Mouse (Mus musculus) ES-E14 (cell line): ENCODE measurements around the gene Prkar1a. TPM values are rescaled to one million over a fixed set of nuclear protein-coding genes. Genes with fewer than 3 reads are reported as not detected.

ENCODE experiments used
- DNase-seq: peaks from one replicate; pipeline ENCODE4 v3.0.0-alpha.2; 2013; ENCODE audit warnings: low read depth, low spot score
- H3K27ac ChIP-seq: 2 replicates; pipeline ENCODE4 v1.5.1; 2012; ENCODE audit warnings: low read depth, mild to moderate bottlenecking, low read length, moderate library complexity, mixed read lengths; ENCODE audit not compliant: poor library complexity, insufficient read depth, severe bottlenecking
- H3K36me3 ChIP-seq: 2 replicates; pipeline ENCODE4 v1.6.1; 2012; ENCODE audit warnings: mild to moderate bottlenecking, low read length, moderate library complexity, mixed read lengths; ENCODE audit not compliant: control insufficient read depth, poor library complexity, insufficient read depth, severe bottlenecking
- H3K4me1 ChIP-seq, 2 experiments: fragments of 150-350 bp in 1 of 2; sonication (generic) in 1 of 2; 2 replicates each; pipeline ENCODE4 v1.6.1; 2012; ENCODE audit warnings: low read length in 2 of 2, mild to moderate bottlenecking in 1 of 2, mixed read lengths in 1 of 2; ENCODE audit not compliant: control insufficient read depth in 2 of 2, insufficient read depth in 2 of 2, poor library complexity in 1 of 2
- H3K4me3 ChIP-seq, 2 experiments: fragments of 150-350 bp in 1 of 2; sonication (generic) in 1 of 2; 2 replicates each; pipeline ENCODE4 v1.5.1; 2012; ENCODE audit warnings: low read length in 2 of 2, low read depth in 1 of 2, mild to moderate bottlenecking in 1 of 2, mixed read lengths in 1 of 2; ENCODE audit not compliant: insufficient read depth in 1 of 2, poor library complexity in 1 of 2, severe bottlenecking in 1 of 2
- H3K9ac ChIP-seq: 2 replicates; pipeline ENCODE4 v1.6.1; 2012; ENCODE audit warnings: low read depth, mild to moderate bottlenecking, low read length, mixed read lengths; ENCODE audit not compliant: poor library complexity, insufficient read depth, severe bottlenecking
- H3K9me3 ChIP-seq: fragments of 150-350 bp; sonication (generic); 2 replicates; pipeline ENCODE4 v1.6.1; 2012; ENCODE audit warnings: low read depth, mild to moderate bottlenecking, low read length; ENCODE audit not compliant: control insufficient read depth, insufficient read depth
- CHD2 ChIP-seq: IDR thresholded peaks from 2 replicates; pipeline ENCODE4 v1.6.1; 2014; ENCODE audit warnings: mild to moderate bottlenecking, low read depth, low read length, inconsistent platforms
- HCFC1 ChIP-seq: IDR thresholded peaks from 2 replicates; pipeline ENCODE4 v1.6.1; 2012; ENCODE audit warnings: low read length, inconsistent platforms, borderline replicate concordance; ENCODE audit not compliant: insufficient read depth
- MAFK ChIP-seq: IDR thresholded peaks from 2 replicates; pipeline ENCODE4 v1.6.1; 2014; ENCODE audit warnings: mild to moderate bottlenecking, low read depth, low read length, inconsistent platforms; ENCODE audit not compliant: insufficient read depth
- ZC3H11A ChIP-seq: IDR thresholded peaks from 2 replicates; pipeline ENCODE4 v1.6.1; 2012; ENCODE audit warnings: low read depth, mild to moderate bottlenecking, inconsistent platforms, low read length, borderline replicate concordance
- ZNF384 ChIP-seq: IDR thresholded peaks from 2 replicates; pipeline ENCODE4 v1.6.1; 2012; ENCODE audit warnings: low read depth, low read length, inconsistent platforms
- in situ Hi-C, 2 experiments: fragments of 600-800 bp; cut with MboI; formaldehyde crosslinking; loops; one replicate each; pipeline ENCODE4 v1.15.1; 2025; ENCODE audit warnings: low sequenced_read_pairs in 2 of 2, inconsistent platforms in 1 of 2; ENCODE audit not compliant: unreplicated experiment in 2 of 2
- total RNA-seq: library from RNA; depleted of rRNA; stranded (reverse); fragments of 300-350 nt; gene quantifications from 2 replicates; pipeline ENCODE4 v1.2.3, GENCODE M21; 2012

Prkar1a gene
- total RNA-seq, 1 experiment: 46.0 TPM

DNA sequence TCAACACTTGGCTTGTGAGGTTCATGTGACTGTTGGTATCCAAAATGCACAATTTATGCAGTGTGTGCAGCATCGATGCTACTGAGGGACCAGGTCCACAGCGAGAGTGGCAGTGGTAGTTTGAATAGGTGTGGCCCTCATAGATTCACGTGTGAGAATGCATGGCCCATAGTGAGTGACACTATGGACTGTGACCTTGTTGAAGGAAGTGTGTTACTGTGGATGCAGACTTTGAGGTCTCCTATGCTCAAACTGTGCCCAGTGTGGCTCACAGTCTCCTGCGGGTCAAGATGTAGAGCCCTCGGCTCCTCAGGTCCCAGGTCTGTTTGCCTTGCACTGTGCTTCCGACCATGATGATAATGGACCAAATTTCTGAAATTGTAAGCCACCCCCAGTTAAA, 33.0 kb downstream of the Prkar1a start:
- no peaks in the 10 kb centered on the region for H3K9me3 ChIP-seq
- H3K4me1 ChIP-seq: 0 out of 4 replicates have a peak, but pooled peaks cover 0 to 2% of the 10 kb centered on the region in 2 experiments
- no peak for TF ChIP-seq ZNF384
- TF ChIP-seq MAFK: no peak
- TF ChIP-seq ZC3H11A: no peak
- TF ChIP-seq CHD2: no peak
- no peak for TF ChIP-seq HCFC1
- in situ Hi-C loops: no loop called here
- H3K9ac ChIP-seq: no peak overlapping the region
- no peak overlapping the region for H3K27ac ChIP-seq
- no peak overlapping the region for H3K4me3 ChIP-seq
- no peak for DNase-seq
- no peaks in the 10 kb centered on the region for H3K36me3 ChIP-seq

DNA sequence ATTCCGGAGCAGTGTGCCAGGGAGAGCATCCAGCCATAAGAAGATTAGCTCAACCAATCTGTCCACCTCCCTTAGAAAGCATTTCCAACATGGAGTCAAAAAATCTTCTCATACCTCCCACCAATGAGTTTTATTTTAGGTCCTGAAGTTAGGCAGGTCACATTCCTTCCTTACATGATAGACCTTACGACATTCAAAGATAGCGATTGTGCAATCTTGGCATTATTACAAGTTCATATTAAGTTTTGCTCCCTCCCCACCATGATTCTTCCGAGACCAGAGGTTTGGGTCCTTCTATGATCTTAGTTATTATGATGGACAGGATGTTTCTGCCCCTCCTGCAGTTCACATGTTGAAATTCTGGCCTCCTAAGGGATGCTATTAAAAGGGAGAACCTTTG, 40.3 kb downstream of the Prkar1a start:
- Histone ChIP-seq H3K9me3 (no peaks in the 10 kb centered on the region), H3K9ac (no peak overlapping the region), H3K27ac (no peak overlapping the region), H3K36me3 (no peaks in the 10 kb centered on the region), H3K4me3 (no peak overlapping the region), H3K4me1 (no peaks in the 10 kb centered on the region)
- no peak for DNase-seq
- in situ Hi-C loops: no loop called here
- TF ChIP-seq MAFK (no peak), ZNF384 (no peak), CHD2 (no peak), HCFC1 (no peak), ZC3H11A (no peak)

GRCm38 (mm10) chr11:109692737-109693136, 43.5 kb downstream of the Prkar1a start:
- H3K4me3 ChIP-seq: no peak overlapping the region
- TF ChIP-seq ZNF384 (no peak), ZC3H11A (no peak), HCFC1 (no peak), MAFK (no peak), CHD2 (no peak)
- DNase-seq: no peak
- in situ Hi-C loops: no loop called here
- H3K27ac ChIP-seq: no peak overlapping the region
- no peaks in the 10 kb centered on the region for H3K4me1 ChIP-seq
- no peaks in the 10 kb centered on the region for H3K36me3 ChIP-seq
- H3K9ac ChIP-seq: no peak overlapping the region
- H3K9me3 ChIP-seq: no peaks in the 10 kb centered on the region

- no peak for TF ChIP-seq ZC3H11A
- TF ChIP-seq ZNF384: no peak
- no peak for TF ChIP-seq HCFC1
- TF ChIP-seq CHD2: no peak
- TF ChIP-seq MAFK: no peak
- in situ Hi-C loops: no loop called here
Observed at GRCm38 (mm10) chr11:109696519-109696918, 47.3 kb downstream of the Prkar1a start.

GRCm38 (mm10) chr11:109697089-109697643, 48.0 kb downstream of the Prkar1a start:
- in situ Hi-C loops: no loop called here

More at GRCm38 (mm10) chr11:109696519-109696918, 47.3 kb downstream of the Prkar1a start:
- DNase-seq: no peak
- Histone ChIP-seq H3K9me3 (no peaks in the 10 kb centered on the region), H3K27ac (no peak overlapping the region), H3K36me3 (no peaks in the 10 kb centered on the region), H3K4me1 (no peaks in the 10 kb centered on the region), H3K4me3 (no peak overlapping the region), H3K9ac (no peak overlapping the region)

More at GRCm38 (mm10) chr11:109697089-109697643, 48.0 kb downstream of the Prkar1a start:
- no peak for TF ChIP-seq CHD2
- no peak for TF ChIP-seq MAFK
- no peak for TF ChIP-seq HCFC1
- TF ChIP-seq ZNF384: no peak
- no peak for TF ChIP-seq ZC3H11A
- Histone ChIP-seq H3K27ac (no peak overlapping the region), H3K9ac (no peak overlapping the region), H3K4me3 (no peak overlapping the region), H3K36me3 (no peaks in the 10 kb centered on the region), H3K9me3 (no peaks in the 10 kb centered on the region), H3K4me1 (no peaks in the 10 kb centered on the region)
- DNase-seq: no peak
